Mouse (Mus musculus) heart, postnatal 25 days (tissue): ENCODE results near the gene Abca4. TPM values are rescaled to one million over a fixed set of nuclear protein-coding genes. Genes with fewer than 3 reads are reported as not detected.

Source experiments
- DNase-seq: peaks from one replicate; pipeline ENCODE4 v3.0.0; 2022; ENCODE audit warnings: low spot score
- intact Hi-C: fragments of 180-260 bp; cut with DNase I; formaldehyde crosslinking; loops from one replicate; pipeline ENCODE4 v1.15.1; 2025
- total RNA-seq, 2 experiments: library from RNA; stranded (reverse); gene quantifications; 2 replicates each; pipeline ENCODE4 v1.2.3; 2021

Abca4 gene
- total RNA-seq, 2 experiments from 2014 or later: 2.3 TPM

DNA sequence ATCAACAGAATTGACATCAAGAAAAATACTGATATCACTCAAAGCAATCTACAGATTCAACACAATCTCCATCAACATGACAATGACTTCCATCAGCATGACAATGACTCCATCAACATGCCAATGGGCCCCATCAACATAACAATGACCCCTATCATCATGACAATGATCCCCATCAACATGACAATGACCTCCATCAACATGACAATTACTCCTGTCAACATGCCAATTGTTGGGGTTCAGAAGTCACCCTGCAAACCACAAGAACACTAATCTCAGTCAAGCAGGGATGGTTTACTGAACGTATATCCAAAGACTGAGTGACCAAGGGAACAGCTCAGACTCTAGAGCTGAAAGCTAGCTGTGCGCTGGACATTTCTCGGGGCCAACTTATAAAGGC lies 101.2 kb downstream of the Abca4 start:
- DNase-seq: no peak
- intact Hi-C loops: no loop called here

DNA sequence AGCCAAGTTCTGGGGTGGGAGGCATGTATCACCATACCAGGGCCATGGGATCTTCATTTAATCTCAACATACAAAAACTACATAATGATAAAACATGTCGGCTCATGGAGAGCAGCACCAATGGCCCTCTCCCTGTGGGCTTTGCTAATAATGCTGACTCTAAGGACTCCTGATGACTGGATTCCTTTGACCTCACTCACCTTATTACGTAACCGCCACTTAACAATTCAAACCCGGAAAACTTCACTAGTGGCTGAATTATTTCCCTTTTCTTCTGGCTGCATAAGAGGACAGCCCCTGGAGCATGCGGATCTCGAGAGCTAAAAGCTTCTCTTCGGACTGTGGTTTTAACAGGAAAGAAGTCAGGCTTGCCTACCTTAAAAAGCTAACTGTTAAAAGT lies 106.6 kb downstream of the Abca4 start:
- no peak for DNase-seq
- intact Hi-C loops: no loop called here

DNA sequence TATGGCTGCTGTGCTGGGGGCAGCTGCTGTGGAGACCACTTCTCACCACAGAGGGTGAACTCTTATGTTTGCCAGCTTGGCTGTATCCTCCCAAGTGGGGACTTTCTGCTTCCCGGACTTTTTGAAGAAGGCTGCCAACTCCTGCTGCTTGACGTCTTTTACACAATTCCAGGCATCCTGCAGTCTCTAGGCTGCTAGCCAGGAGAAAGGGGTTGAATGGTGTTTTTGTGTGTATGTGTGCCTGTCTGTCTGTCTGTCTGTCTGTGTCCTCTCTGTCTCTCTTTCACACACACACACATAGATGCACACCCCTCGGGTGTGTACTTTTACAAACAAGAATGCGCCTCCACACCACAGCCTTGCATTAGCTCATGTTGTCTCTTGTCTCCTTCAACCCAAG lies 108.2 kb downstream of the Abca4 start:
- DNase-seq: no peak
- intact Hi-C loops: no loop called here

DNA sequence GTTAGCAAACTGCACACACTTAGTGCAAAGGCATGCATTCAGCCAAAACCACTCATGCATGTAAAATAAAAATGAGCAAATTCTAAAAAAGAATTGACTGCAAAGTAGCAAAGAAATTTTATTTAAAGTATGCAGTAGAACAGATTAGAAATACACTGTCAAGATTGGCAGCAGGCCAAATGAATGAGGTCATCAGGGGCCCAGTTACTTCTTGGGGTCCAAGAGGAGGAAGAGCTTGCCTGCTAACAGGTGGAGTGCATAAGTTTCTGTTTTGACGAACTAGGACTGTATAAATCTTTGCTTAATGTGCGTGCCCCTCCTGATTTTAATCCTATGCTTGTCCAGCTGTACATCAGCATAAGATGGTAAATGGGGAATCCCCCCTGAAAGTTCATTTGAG lies 109.8 kb downstream of the Abca4 start:
- no peak for DNase-seq
- intact Hi-C loops: no loop called here

DNA sequence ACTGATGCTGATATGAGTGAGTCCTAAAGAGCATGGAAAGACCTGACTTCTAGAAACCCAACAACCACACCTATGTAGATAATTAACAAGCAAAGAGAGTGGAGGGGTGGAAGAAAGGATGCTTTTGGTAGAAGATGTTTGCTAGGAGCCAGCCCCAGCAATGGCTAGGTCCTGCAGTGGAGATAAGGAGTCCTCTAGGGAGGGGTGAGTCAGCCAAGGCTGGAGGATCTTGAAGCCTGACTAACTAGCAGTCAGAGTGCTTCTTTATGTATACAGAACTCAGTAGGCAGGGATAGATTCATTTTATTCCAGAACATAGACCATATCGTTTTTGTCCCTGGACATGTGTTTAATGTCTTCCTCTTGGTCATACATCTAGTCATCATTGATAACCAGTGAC lies 115.2 kb downstream of the Abca4 start:
- DNase-seq: no peak
- intact Hi-C loops: no loop called here

DNA sequence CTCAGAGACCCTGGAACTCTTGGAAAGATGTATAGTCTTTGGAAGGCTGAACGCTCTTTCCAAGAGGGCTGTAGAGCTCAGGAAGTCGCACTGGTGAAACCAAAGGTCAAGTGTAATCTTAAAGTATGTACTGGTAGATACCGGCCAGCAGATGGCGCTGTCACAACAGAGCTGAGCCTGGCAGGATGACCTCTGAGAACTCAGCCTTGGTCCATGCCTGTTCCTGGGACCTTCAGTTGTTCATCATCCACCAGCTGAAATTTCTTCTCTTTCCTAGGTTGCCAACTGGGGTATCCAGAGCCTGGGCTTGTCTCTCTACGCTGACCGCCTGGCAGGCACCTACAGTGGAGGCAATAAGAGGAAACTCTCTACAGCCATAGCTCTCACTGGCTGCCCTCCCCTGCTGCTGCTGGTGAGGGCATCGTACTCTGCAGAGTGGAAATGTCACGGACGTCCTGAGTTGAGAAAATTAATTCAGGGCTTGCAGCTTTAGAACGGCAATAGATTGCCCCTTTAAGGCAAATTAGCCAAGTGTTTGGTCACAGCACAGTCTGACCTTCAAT lies 125.5 kb downstream of the Abca4 start:
- no peak for DNase-seq
- intact Hi-C loops: no loop called here

DNA sequence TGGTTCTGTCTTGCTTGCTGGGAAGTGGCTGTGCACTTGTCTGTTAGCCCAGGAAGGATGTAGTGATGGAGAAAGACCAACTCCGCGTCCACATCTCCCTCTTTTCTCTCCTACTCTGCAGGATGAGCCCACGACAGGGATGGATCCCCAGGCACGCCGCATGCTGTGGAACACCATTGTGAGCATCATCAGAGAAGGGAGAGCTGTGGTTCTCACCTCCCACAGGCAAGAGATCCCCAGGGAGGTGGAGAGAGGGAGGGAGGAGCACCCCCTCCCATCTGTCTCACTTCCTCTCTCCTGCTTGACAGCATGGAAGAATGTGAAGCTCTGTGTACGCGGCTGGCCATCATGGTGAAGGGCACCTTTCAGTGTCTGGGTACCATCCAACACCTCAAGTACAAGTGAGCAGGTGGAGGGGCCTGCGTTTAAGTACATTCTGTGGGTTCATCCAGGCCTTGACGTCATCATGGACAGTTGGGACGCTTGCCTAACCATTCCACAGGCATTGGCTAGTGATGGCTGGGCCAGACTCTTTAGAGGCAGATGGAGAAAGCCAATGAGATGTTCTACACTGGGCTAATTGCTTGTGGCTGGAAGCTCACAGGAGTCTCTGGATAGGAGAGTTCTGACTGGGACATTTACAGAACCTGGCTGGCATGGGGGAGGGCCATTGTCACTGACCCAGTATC lies 126.5 kb downstream of the Abca4 start:
- intact Hi-C loops: no loop called here

DNA sequence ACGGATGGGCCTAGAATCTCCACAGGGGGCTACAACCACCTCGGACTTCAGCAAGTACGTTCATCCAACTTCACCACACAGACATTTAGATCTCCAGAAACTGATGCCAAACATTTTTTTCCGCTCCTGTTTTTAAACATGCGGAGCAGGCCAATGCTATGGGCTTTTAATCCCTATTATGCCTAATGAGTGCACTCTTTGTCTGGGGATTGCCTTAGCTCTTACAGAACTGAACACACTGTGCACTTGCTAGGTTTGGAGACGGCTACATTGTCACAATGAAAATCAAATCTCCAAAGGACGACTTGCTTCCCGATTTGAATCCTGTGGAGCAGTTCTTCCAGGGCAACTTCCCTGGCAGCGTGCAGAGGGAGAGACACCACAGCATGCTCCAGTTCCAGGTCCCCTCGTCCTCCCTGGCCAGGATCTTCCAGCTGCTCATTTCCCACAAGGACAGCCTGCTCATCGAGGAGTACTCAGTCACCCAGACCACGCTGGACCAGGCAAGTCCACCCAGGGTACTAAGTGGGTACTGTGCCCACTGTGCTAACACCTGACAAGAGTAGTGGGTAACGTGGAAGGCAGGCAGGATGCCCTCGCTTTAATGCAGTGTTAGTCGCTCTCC lies 129.4 kb downstream of the Abca4 start:
- DNase-seq: no peak
- intact Hi-C loops: no loop called here

More for the DNA sequence above, 126.5 kb downstream of the Abca4 start:
- no peak for DNase-seq

DNA sequence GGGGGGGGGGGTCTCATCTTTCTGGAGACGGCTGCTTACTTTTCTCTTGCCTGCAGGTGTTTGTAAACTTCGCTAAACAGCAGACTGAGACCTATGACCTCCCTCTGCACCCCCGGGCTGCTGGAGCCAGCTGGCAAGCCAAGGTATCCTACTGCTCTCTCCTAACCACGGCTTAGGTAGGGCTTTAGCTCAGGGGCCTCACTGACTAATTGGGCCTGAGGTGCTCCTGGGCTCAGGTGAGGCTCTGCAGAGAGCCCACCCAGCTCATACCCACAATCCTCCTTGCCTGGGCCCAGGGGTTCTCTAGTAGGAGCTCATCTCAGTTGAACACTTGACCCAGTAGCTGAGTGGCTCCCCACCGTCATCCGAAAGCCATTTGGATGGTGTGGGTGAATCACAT lies 131.8 kb downstream of the Abca4 start:
- DNase-seq: no peak
- intact Hi-C loops: no loop called here

DNA sequence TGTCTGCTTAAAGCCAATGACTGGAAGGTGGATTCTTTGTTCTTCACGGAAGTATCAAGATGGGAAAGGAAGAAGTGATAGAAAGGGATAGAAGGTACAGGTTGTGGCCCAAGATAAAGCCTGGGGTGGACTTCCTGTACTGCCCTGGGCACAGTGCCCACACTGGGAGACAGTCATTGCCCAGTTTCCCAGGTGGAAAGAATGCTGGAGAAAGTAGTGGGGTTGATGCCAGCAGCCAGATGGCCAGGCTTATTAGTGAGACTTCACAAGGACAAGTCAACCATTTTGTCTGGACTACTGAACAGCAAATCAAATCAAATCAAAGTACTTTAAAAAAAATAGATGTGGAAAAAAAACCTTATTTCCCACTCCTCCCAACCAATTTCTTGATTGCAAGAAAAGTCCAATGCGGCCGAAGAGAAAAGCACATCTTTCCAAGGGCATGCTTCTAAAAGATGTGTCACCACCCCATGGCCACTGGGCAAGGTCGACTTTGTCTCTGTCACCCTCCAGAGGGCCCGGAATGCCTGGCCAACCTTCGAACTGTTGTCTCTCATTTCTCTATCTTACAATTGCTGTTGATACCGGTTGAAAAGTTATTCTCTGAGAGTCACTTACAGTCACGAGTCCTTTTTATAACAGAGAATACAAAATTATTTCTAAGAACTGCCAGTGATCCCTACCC lies 132.6 kb downstream of the Abca4 start:
- intact Hi-C loops: no loop called here
- no peak for DNase-seq

DNA sequence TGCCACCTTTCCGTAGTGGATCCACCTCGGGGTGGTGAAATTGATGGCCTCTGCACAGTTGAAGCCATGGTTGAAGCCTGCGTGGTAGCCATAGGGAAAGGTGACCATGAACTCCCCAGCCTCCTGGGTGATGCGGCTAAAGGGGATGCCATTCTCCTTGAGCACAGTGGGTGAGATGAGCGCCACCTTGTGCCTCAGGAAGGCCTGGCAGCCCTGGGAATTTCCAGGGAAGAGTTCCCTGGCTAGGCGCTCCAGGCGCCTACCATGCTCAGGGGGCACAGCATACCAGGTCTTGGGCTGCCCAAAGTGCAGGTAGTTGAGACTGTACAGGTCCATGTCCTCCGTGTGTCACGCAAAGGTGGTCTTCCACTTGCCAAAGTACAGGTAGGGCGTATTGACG lies 139.9 kb downstream of the Abca4 start:
- intact Hi-C loops: no loop called here
- no peak for DNase-seq

DNA sequence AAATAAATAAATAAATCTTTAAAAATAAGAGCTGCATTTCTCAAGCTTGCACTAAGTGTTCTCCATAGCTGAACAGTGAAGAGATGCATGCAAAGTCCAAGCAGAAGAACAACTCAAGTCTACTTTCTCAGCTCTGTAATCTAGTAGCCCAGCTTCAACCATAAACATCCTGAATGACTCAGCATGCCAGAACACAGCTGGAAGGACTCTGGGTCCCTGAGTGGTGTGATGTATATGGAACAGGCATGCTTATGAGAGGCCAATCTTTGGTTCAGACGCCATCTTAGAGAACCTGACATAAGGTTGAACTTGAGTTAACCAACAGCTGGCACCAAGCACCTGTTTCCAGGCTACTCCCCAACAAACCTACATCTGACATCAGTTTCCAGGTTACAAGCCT lies 142.7 kb downstream of the Abca4 start:
- DNase-seq: no peak
- intact Hi-C loops: no loop called here

DNA sequence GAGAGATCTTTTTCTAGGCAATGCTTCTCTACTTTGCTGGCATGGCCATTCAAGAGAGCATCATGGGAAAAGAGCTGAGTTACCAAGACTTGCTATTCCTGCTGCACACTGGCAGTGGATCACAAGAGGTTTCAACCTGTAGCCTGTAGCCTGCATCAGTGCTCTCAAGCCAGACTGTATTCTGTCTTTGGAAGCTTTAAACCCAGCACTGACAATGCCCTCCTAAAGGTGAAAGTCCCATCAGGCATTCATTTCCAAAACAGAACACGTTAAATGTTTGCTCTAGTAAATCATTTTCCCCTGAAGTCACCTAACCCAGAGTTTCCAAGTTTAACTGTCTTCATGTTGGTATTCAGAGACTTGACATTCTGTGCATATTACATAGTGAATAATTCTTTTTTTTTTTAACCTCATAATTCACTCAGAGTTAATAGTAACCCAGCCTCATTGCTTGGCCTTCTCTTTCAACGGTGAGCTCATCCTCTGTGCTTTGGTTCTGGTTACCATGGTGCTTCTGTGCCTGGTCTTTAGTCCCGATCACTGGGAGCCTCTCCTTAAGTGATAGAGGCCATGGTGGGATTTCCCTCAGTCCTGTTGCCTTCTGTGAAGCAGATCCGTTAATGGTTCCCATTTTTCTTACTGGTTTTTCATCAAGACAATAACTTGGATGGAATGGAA lies 152.5 kb downstream of the Abca4 start:
- intact Hi-C loops: no loop called here
- no peak for DNase-seq

DNA sequence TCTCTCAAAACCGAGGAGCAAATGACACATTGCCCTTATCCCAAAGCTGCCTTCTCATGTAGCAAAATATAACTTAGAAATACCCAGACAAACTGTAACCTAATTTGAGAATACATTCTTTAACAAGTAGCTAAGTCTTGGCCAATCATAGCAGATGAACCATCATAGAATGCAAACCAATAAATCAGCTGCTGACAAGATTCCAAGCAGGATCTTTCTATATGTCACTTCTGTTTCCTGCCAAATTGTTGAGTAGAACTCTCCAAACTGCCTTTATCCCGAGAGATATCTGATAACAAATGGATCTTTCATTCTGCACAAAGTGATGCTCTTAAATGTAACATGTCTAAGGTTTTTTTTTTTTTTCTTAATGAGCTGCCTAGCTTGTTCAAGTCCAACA lies 154.3 kb downstream of the Abca4 start:
- intact Hi-C loops: no loop called here

DNA sequence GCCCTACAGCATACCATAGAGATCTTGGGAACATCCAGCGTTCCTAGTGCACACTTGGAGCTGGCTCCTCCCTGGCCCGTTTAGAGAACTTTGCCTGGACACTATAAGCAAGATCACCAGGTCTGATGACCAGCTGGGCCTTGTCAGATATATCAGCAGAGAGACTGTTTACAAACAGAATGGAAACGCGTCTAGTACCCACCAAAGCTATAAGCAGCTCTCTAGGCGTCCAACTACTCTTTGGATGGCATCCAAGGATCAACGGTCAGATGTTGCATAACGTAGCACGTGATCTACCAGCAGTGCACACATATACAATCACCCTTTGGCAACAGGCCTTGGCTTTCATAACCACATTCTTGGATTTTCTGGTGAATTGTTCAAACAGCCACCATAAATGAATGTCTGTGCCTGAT lies 154.7 kb downstream of the Abca4 start:
- DNase-seq: no peak
- intact Hi-C loops: no loop called here

More for the DNA sequence above, 154.3 kb downstream of the Abca4 start:
- DNase-seq: no peak

DNA sequence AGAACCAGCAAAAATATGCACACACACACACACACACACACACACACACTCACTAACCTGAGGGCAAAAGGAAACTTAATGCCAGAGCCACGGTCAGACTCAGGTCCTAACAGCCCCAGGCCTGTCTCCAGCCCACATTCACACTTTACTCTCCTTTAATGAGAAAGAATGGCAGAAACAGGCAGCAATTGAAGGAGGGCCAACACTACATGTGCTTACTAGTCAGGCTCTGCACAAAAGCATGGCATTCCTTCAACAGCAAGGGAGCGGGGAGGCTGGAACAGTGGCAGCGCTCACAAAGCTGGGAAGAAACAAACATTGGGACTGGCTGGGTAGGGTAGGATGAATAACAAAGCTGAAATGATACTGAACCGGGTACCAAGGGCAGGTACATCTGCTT lies 155.4 kb downstream of the Abca4 start:
- DNase-seq: no peak
- intact Hi-C loops: no loop called here

DNA sequence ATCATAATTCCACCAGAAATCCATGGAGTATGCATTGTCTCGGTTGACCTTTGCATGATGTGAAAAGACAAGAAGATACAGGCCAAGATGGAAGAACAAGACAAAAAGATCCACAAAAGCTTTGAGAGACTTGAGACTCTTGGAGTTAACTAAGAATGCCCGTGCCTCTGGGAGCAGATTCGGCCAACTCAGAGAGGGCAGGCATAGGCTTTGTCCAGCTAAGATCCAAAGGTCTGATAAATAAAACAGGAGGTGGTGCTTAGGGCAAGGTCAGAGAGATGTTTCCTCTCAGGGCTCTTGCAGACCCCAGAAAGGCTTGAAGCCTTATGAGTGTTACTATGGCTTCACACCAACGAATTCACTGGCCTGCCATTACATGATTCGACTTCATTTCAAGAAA lies 155.8 kb downstream of the Abca4 start:
- intact Hi-C loops: no loop called here
- no peak for DNase-seq

DNA sequence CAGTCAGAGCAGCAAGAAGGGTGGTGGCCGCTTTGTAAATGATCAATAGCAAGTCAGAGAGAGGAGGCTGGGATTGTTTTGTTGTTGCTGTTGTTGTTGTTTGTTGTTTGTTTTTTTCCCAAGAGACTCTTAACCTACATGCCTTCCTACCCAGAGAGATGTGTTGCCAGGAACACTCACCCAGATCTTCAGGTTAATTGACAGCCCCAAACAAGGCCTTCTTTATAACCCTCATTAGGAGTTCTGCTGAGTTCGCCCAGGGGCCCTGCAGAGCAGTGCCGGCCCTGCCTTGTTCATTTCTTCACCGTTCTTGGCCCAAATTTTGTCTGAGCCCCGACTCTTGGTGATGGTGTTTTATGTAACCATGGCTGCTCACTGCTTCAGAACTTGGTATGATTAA lies 156.2 kb downstream of the Abca4 start:
- intact Hi-C loops: no loop called here
- DNase-seq: no peak

DNA sequence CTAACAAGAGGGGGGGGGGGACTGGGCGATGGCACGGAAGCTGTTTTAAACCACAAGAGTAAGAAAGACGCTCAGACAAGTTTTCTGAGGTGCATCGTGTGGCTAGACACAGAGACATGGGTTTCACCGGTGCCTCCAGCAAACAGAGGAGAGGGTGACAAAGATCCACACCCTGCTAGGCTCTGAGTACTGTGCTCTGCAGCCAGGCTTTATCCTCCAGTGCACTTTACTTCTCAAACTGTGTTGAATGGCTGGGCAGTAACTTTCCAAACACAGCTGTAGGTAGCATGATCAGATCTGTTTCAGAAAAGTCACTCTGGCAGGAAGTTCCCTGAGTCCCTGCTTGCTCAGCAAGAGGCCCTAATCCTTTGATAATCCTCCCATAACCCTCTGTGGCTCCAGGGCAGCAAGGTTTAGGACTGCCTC lies 158.1 kb downstream of the Abca4 start:
- no peak for DNase-seq
- intact Hi-C loops: no loop called here

DNA sequence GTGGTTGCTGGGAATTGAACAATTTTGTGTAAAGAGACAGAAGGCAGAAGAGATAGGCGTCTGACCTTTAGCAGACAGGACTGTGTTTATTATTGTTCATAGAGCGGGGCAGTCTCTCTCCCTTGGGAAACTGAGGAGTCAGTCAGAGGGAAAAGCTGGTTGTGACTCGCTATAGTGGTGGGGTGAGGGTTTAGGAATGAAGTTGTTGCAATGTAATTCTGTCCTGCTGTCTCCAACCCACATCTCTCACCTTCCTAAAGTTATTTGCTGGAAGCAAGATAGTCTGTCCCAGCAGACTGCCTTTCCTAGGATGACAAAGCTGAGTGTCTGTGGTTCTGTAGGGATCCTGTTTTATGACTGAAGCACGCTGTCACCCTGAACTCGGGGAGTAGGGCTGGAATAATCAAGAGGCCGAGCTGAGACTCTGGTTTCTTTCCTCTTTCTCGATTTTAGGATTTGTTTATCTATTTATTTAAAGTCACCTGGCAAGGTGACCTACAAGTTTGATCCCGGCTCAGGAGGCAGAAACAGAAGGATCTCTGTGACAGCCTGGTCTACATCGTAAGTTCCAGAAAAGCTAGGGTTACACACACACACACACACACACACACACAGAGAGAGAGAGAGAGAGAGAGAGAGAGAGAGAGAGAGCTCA lies 159.6 kb downstream of the Abca4 start:
- no peak for DNase-seq
- intact Hi-C loops: no loop called here
